Mouse (Mus musculus) G1E (cell line): Measurements from ENCODE around the gene Unc13b.

Experiments used
- CTCF ChIP-seq: IDR thresholded peaks from 2 replicates; pipeline ENCODE4 v1.5.1; 2012; ENCODE audit warnings: low read depth, low read length, inconsistent platforms, mixed read lengths
- GATA1 ChIP-seq: IDR thresholded peaks from 2 replicates; pipeline ENCODE4 v1.6.1; 2012; ENCODE audit warnings: borderline replicate concordance, low read length, inconsistent platforms, mixed read lengths
- TAL1 ChIP-seq: conservative IDR thresholded peaks from 2 replicates; pipeline ENCODE4 v1.6.1; 2012; ENCODE audit warnings: low read depth, low read length, inconsistent platforms, mixed read lengths

GRCm38 (mm10) chr4:43012091-43012490, 46.7 kb upstream of the Unc13b start:
- TF ChIP-seq CTCF (no peak), TAL1 (no peak), GATA1 (no peak)
